Mouse (Mus musculus): ENCODE measurements around the gene Dcaf12. TPM values are rescaled to one million over a fixed set of nuclear protein-coding genes. Genes with fewer than 3 reads are reported as not detected.

The Dcaf12 gene
- total and polyA plus RNA-seq, 3 experiments = 24.3 to 49.2 TPM; not detected in 1

DNA sequence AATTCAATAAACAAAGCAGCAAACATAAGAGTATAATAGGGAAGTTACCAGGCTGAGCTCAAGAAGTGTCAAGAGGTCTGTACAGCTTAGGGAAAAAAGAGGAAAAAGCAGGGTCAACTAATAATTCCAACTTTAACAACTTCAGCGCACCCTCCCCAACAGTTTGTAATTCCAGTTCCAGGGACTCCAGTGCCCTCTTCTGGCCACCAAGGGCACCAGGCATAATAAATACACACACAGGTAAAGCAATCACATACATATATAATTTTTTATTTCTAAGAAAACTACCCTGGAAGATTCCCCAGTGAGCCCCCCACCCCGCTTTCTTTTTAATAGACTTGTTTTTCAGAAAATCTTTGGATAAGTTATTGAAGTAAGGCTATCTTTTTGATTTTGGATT is 69.3 kb downstream of the Dcaf12 start:
- Histone ChIP-seq H3K79me2 (ENCODE audit: control insufficient read depth, insufficient read depth, low read length, poor library complexity) (peaks cover 37% of the 10 kb centered on the region), H3K4me1 (ENCODE audit: control insufficient read depth in 1 of 2, insufficient read depth in 2 of 2, low read length in 2 of 2) (no peaks in the 10 kb centered on the region), H3K36me3 (ENCODE audit: control insufficient read depth in 1 of 2, insufficient read depth in 2 of 2, low read length in 2 of 2) (peaks cover 0 to 78% of the 10 kb centered on the region in 2 experiments; a peak in 2 of 4 replicates), H3K9ac (ENCODE audit: control insufficient read depth, low read depth, low read length, poor library complexity, severe bottlenecking) (no peak overlapping the region), H3K27me3 (ENCODE audit: control insufficient read depth in 1 of 2, insufficient read depth in 2 of 2, low read length in 2 of 2) (no peaks in the 10 kb centered on the region), H3K27ac (ENCODE audit: control insufficient read depth, low read depth, low read length) (no peak overlapping the region), H3K9me3 (replicated peaks; ENCODE audit: insufficient read depth, low read length) (no peaks in the 10 kb centered on the region), H3K4me3 (ENCODE audit: control insufficient read depth in 1 of 2, insufficient read depth in 1 of 2, low read depth in 2 of 2, low read length in 2 of 2) (no peak overlapping the region)
- peak; percentile 22 for DNase-seq (ENCODE audit: low read depth, low spot score)
- TF ChIP-seq POLR2AphosphoS2 (IDR thresholded peaks at IDR 0.05; ENCODE audit: low read length) (no peak), CTCF (IDR thresholded peaks at IDR 0.05 in 2 of 3, conservative IDR thresholded peaks at IDR 0.05 in 1 of 3; ENCODE audit: control insufficient read depth in 1 of 3, insufficient read depth in 1 of 3, low read depth in 2 of 3, low read length in 3 of 3, poor library complexity in 1 of 3, severe bottlenecking in 1 of 3) (peak; percentile 18 to 47 (median 42); a peak in 5 of 6 replicates)

Other genes with a start within 250 kb of the Dcaf12 start
- gene Aqp3, start 216.7 kb downstream of the Dcaf12 start, total RNA-seq (2012; rRNA removed) = 0.10 and 0.12 TPM in 2 replicates
- under 1 TPM in 1 of 2 experiments, not detected in 1; 0.42 TPM for gene Aqp3, start 216.7 kb downstream of the Dcaf12 start, polyA plus RNA-seq (2012; ENCODE audit: insufficient read depth in 1 of 2, insufficient read length in 2 of 2, low read depth in 1 of 2, low replicate concordance in 2 of 2, missing spikeins in 1 of 2)
- 28.1 and 36.6 TPM in 2 replicates for gene Nol6, start 190.4 kb downstream of the Dcaf12 start, total RNA-seq (2012; rRNA removed)
- gene Nol6, start 190.4 kb downstream of the Dcaf12 start, polyA plus RNA-seq (2012; ENCODE audit: insufficient read depth in 1 of 2, insufficient read length in 2 of 2, low read depth in 1 of 2, low replicate concordance in 2 of 2, missing spikeins in 1 of 2) = 10 to 100 TPM in 1 of 2 experiments, not detected in 1; 71.2 TPM
- gene Ube2r2, start 179.1 kb downstream of the Dcaf12 start, total RNA-seq (2012; rRNA removed) = 24.5 and 28.2 TPM in 2 replicates
- 10 to 100 TPM; 70.1 to 94.1 TPM for gene Ube2r2, start 179.1 kb downstream of the Dcaf12 start, polyA plus RNA-seq (2012; ENCODE audit: insufficient read depth in 1 of 2, insufficient read length in 2 of 2, low read depth in 1 of 2, low replicate concordance in 2 of 2, missing spikeins in 1 of 2)
- gene Ubap2, start 39.7 kb downstream of the Dcaf12 start, total RNA-seq (2012; rRNA removed) = 22.5 and 22.7 TPM in 2 replicates
- gene Ubap2, start 39.7 kb downstream of the Dcaf12 start, polyA plus RNA-seq (2012; ENCODE audit: insufficient read depth in 1 of 2, insufficient read length in 2 of 2, low read depth in 1 of 2, low replicate concordance in 2 of 2, missing spikeins in 1 of 2) = 100 to 1,000 TPM; 127 to 170 TPM
- 9.1 and 12.8 TPM in 2 replicates for gene Ubap1, start 34.1 kb upstream of the Dcaf12 start, total RNA-seq (2012; rRNA removed)
- 10 to 100 TPM in 1 of 2 experiments, not detected in 1; 15.7 TPM for gene Ubap1, start 34.1 kb upstream of the Dcaf12 start, polyA plus RNA-seq (2012; ENCODE audit: insufficient read depth in 1 of 2, insufficient read length in 2 of 2, low read depth in 1 of 2, low replicate concordance in 2 of 2, missing spikeins in 1 of 2)
- 11.6 and 11.7 TPM in 2 replicates for gene Kif24, start 150.0 kb upstream of the Dcaf12 start, total RNA-seq (2012; rRNA removed)
- gene Kif24, start 150.0 kb upstream of the Dcaf12 start, polyA plus RNA-seq (2012; ENCODE audit: insufficient read depth in 1 of 2, insufficient read length in 2 of 2, low read depth in 1 of 2, low replicate concordance in 2 of 2, missing spikeins in 1 of 2) = 10 to 100 TPM in 1 of 2 experiments, not detected in 1; 13.2 TPM
- gene Nudt2, start 150.3 kb upstream of the Dcaf12 start, total RNA-seq (2012; rRNA removed) = 19.2 and 20.9 TPM in 2 replicates
- gene Nudt2, start 150.3 kb upstream of the Dcaf12 start, polyA plus RNA-seq (2012; ENCODE audit: insufficient read depth in 1 of 2, insufficient read length in 2 of 2, low read depth in 1 of 2, low replicate concordance in 2 of 2, missing spikeins in 1 of 2) = 10 to 100 TPM in 1 of 2 experiments, not detected in 1; 25.3 TPM
- gene AI464131, start 188.2 kb upstream of the Dcaf12 start, total RNA-seq (2012; rRNA removed) = 1.2 and 1.5 TPM in 2 replicates
- gene AI464131, start 188.2 kb upstream of the Dcaf12 start, polyA plus RNA-seq (2012; ENCODE audit: insufficient read depth in 1 of 2, insufficient read length in 2 of 2, low read depth in 1 of 2, low replicate concordance in 2 of 2, missing spikeins in 1 of 2) = 1 to 10 TPM in 1 of 2 experiments, not detected in 1; 2.2 TPM
- gene 1110017D15Rik, start 202.4 kb upstream of the Dcaf12 start, total RNA-seq (2012; rRNA removed) = not detected in 2 replicates
- under 1 TPM in 1 of 2 experiments, not detected in 1; 0.21 TPM for gene 1110017D15Rik, start 202.4 kb upstream of the Dcaf12 start, polyA plus RNA-seq (2012; ENCODE audit: insufficient read depth in 1 of 2, insufficient read length in 2 of 2, low read depth in 1 of 2, low replicate concordance in 2 of 2, missing spikeins in 1 of 2)